Mouse (Mus musculus): Measurements from ENCODE around the gene Ptrh2.

- TF ChIP-seq POLR2A (IDR thresholded peaks at IDR 0.05; ENCODE audit: low read depth, low read length), result no peak
- peak; percentile 30 for TF ChIP-seq CTCF (conservative IDR thresholded peaks at IDR 0.05; ENCODE audit: insufficient read depth, insufficient read length, low read depth, low read length)
Measured at GRCm38 (mm10) chr11:86653446-86653845, 30.3 kb upstream of the Ptrh2 start.

Measured in kidney, adult 2 months (tissue).